Mouse (Mus musculus): Measurements from ENCODE around the gene Ncbp3. TPM values are rescaled to one million over a fixed set of nuclear protein-coding genes. Genes with fewer than 3 reads are reported as not detected.

Ncbp3 gene
- total and polyA plus RNA-seq, 3 experiments, result 8.4 to 9.3 TPM; not detected in 1

DNA sequence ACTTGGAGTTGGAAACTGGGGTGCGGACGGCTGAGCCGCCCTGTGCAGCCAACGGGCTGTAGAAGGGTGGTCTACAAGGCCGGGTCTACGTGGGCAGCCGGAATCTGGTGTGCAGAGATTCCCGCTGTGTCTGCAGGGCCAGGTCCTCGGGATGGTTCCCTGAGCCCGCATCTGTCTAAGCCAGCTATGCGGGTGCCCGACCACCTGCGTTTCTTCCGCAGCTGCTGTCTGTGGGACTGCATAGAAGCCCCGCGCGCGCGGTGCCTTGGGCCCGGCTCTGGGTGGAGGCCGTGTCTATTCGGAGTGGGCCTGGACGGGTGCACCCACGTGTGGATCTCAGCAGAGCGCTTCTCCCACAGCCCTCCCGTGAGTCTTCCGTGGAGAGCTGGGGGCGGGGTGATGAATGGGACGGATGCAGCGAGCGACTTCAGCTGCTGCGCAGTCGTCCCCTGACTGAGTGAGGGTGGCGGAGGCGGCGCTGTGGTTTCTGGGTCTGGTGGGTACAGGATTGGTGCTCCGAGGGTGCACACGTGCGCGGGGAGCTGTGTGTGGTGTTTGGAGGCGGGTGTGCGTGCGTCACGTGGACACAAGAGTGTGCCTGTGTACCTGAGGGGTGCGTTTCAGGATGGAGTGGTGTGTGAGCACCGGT lies 28.3 kb upstream of the Ncbp3 start:
- Histone ChIP-seq H3K27me3 (ENCODE audit: control insufficient read depth in 1 of 2, insufficient read depth in 2 of 2, low read length in 2 of 2) (no peaks in the 10 kb centered on the region), H3K9me3 (replicated peaks; ENCODE audit: insufficient read depth, low read length) (no peaks in the 10 kb centered on the region), H3K4me3 (ENCODE audit: control insufficient read depth in 1 of 2, insufficient read depth in 1 of 2, low read depth in 2 of 2, low read length in 2 of 2) (peak overlapping the region; percentile 67 to 92), H3K27ac (ENCODE audit: control insufficient read depth, low read depth, low read length) (no peak overlapping the region), H3K79me2 (ENCODE audit: control insufficient read depth, insufficient read depth, low read length, poor library complexity) (no peaks in the 10 kb centered on the region; the same call in 1 of the 2 replicates), H3K4me1 (ENCODE audit: control insufficient read depth in 1 of 2, insufficient read depth in 2 of 2, low read length in 2 of 2) (peaks cover 3 to 9% of the 10 kb centered on the region in 2 experiments), H3K36me3 (ENCODE audit: control insufficient read depth in 1 of 2, insufficient read depth in 2 of 2, low read length in 2 of 2) (no peaks in the 10 kb centered on the region; a peak in 1 of 4 replicates), H3K9ac (ENCODE audit: control insufficient read depth, low read depth, low read length, poor library complexity, severe bottlenecking) (peak overlapping the region; percentile 57)
- DNase-seq (ENCODE audit: low read depth, low spot score), result peak; percentile 72
- TF ChIP-seq JUND (IDR thresholded peaks at IDR 0.05; ENCODE audit: low read depth, low read length) (no peak), MXI1 (IDR thresholded peaks at IDR 0.05; ENCODE audit: low read depth, low read length) (peak; percentile 84), MEF2A (IDR thresholded peaks at IDR 0.05; ENCODE audit: extremely low read depth, insufficient replicate concordance, low read depth, low read length, poor library complexity, severe bottlenecking) (no peak), NELFE (IDR thresholded peaks at IDR 0.05; ENCODE audit: low read depth, low read length) (no peak), CHD2 (IDR thresholded peaks at IDR 0.05; ENCODE audit: low read length) (no peak), HCFC1 (IDR thresholded peaks at IDR 0.05; ENCODE audit: low read depth, low read length) (no peak), ETS1 (IDR thresholded peaks at IDR 0.05; ENCODE audit: low read depth, low read length) (no peak), UBTF (IDR thresholded peaks at IDR 0.05; ENCODE audit: borderline replicate concordance, insufficient read depth, low read depth, low read length) (no peak), POLR2A (IDR thresholded peaks at IDR 0.05; ENCODE audit: control insufficient read depth in 1 of 2, insufficient read depth in 1 of 2, low read depth in 1 of 2, low read length in 2 of 2, poor library complexity in 1 of 2) (peak in 1 of 2 experiments; percentile 39; a peak in 2 of 4 replicates), GABPA (IDR thresholded peaks at IDR 0.05; ENCODE audit: low read depth, low read length) (no peak), MAX (IDR thresholded peaks at IDR 0.05; ENCODE audit: low read length) (peak; percentile 86), ZMIZ1 (IDR thresholded peaks at IDR 0.05; ENCODE audit: low read depth, low read length) (no peak), RAD21 (IDR thresholded peaks at IDR 0.05; ENCODE audit: low read depth, low read length) (no peak), CTCF (IDR thresholded peaks at IDR 0.05 in 2 of 3, conservative IDR thresholded peaks at IDR 0.05 in 1 of 3; ENCODE audit: control insufficient read depth in 1 of 3, insufficient read depth in 1 of 3, low read depth in 2 of 3, low read length in 3 of 3, poor library complexity in 1 of 3, severe bottlenecking in 1 of 3) (no peak), E2F4 (IDR thresholded peaks at IDR 0.05; ENCODE audit: borderline replicate concordance, low read depth, low read length) (no peak), ELF1 (IDR thresholded peaks at IDR 0.05; ENCODE audit: low read depth, low read length) (no peak), NRF1 (IDR thresholded peaks at IDR 0.05; ENCODE audit: insufficient read depth, low read depth, low read length, poor library complexity, severe bottlenecking) (peak; percentile 53; the same call in 1 of the 2 replicates), RCOR1 (IDR thresholded peaks at IDR 0.05; ENCODE audit: low read depth, low read length) (peak; percentile 40; the same call in 1 of the 2 replicates), TBP (IDR thresholded peaks at IDR 0.05; ENCODE audit: low read depth, low read length) (no peak), TCF12 (IDR thresholded peaks at IDR 0.05; ENCODE audit: low read depth, low read length) (0 out of 2 replicates have a peak, but pooled peaks have one; percentile 16), ZC3H11A (IDR thresholded peaks at IDR 0.05; ENCODE audit: low read depth, low read length) (no peak), BHLHE40 (IDR thresholded peaks at IDR 0.05; ENCODE audit: borderline replicate concordance, low read depth, low read length) (peak; percentile 76), ZNF384 (IDR thresholded peaks at IDR 0.05; ENCODE audit: low read depth, low read length) (no peak), CHD1 (IDR thresholded peaks at IDR 0.05; ENCODE audit: low read depth, low read length) (no peak), ZKSCAN1 (IDR thresholded peaks at IDR 0.05; ENCODE audit: low read depth, low read length) (no peak), USF1 (IDR thresholded peaks at IDR 0.05; ENCODE audit: low read depth, low read length) (peak; percentile 85), MYC (IDR thresholded peaks at IDR 0.05; ENCODE audit: low read depth, low read length) (no peak), GATA1 (IDR thresholded peaks at IDR 0.05; ENCODE audit: low read depth, low read length) (no peak), MYB (IDR thresholded peaks at IDR 0.05; ENCODE audit: low read depth, low read length) (no peak), TAL1 (IDR thresholded peaks at IDR 0.05; ENCODE audit: low read length) (no peak), SMC3 (IDR thresholded peaks at IDR 0.05; ENCODE audit: low read depth, low read length) (no peak), EP300 (IDR thresholded peaks at IDR 0.05; ENCODE audit: low read depth in 1 of 2, low read length in 2 of 2) (no peak), POLR2AphosphoS2 (IDR thresholded peaks at IDR 0.05; ENCODE audit: low read length) (no peak), USF2 (IDR thresholded peaks at IDR 0.05; ENCODE audit: borderline replicate concordance in 1 of 2, insufficient read depth in 1 of 2, low read depth in 1 of 2, low read length in 2 of 2) (0 out of 4 replicates have a peak, but pooled peaks of 1 of the 2 experiments have one; percentile 39), KAT2A (conservative IDR thresholded peaks at IDR 0.05; ENCODE audit: low read depth, low read length) (no peak), POLR2AphosphoS5 (IDR thresholded peaks at IDR 0.05; ENCODE audit: borderline replicate concordance, low read depth, low read length) (no peak)

All from MEL (cell line).